Mouse (Mus musculus) retina, embryonic 14.5 days (tissue): ENCODE measurements around the gene H1f0.

ENCODE experiments used
- DNase-seq: peaks from one replicate; pipeline ENCODE4 v3.0.0-alpha.2; 2015; ENCODE audit warnings: low spot score

Gene H1f0

DNA sequence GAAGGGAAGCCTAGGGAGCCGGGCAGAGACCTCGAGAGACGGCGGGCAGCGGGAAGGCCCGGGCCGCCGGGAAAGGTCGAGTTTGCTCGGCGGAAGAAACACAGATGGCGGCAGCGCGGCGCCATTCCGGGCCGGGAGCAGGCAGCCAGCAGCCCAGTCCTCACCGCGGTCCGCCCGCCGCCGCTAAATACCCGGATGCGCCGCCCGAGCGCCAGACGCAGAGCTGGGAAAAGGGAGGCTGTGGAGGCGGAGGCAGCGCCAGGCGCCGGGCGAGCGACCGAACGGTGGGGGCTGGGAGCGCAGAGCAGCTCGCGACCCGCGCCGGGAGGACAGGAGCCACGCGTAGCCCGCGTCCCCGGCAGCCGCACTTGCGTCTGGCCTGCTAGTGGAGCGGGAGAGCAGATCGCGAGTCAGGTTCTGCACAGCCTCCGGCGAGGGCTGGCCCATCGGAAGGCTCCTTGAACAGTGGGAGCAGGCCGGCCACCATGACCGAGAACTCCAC, at the start of gene H1f0:
Gene H1f0 (plus strand): TSS at position 214 of the 502 bp plus-strand sequence.
- DNase-seq = peak; percentile 96

DNA sequence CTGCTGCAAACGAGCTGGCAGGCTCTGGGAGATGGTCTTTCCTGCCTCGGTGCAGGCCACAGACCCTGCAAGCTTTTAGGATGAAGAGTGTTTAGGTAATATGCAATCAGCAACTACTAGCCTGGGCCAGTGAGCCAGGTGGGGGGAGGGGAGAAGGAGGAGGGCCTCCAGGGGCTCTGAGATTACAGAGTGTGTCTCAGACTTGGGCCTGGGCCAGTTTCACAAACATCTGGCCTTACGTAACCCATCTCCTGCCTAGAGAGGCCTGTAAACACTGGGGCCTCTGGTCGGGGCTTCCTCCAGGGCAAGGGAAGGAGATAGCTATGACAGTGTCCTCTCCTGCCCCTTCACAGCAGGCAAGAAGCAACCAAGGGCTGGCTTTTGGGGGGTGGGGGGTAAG, 49.4 kb upstream of the H1f0 start:
- DNase-seq = no peak

DNA sequence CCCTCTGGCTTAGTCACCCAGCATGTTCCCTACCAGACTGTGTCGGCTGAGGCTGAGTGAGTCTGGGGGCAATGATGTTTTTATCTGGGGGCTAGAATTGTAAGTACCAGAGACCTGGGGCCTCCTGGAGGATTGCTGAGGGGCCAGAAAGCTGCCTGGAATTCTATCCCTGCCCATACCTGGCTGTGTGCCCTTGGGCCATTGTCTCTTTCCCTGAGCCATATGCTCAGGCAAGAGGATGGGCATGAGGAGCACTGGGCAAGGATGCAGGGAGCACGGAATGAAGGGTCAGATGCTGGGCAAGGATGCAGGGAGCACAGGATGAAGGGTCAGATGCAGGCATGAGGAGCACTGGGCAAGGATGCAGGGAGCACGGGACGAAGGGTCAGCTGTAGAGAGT, 48.2 kb upstream of the H1f0 start:
- no peak for DNase-seq

DNA sequence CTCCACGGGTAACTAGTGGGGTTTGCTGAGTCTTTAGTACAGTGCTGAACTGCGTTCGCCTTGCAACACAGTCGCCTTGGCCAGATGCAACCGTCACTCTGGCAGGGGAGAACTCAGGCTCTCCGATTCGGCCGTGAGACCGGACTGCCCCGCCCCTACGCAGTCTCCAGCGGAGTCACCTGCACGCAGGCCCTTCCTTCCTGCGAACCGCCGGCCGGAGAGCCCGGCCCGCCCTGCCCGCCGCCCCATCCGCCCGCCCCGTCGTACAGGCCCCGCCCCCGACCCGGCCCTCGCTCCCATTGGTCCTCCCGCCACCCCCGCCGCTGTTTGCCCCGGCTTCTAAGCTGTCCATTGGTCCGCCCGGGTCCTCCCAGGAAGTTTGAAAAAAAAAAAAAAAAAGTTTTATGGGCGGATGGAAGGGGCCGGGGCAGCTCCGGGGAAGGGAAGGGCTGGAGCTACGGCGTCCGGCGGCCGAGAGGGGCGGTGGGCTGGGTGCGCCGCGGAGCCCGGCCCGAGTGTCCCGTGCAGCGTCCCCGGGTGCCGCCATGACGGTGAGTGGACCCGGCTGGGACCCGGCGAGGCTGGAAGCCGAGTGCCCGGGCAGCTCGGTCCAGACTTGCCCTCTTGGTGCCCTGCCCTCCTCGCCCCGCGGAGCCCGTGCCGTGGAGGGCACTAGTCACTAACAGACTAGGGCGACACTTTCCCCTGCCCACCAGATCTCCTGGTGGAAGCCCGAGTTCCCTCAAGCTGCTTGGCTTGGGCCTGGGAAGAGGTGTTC, 45.4 kb upstream of the H1f0 start:
- peak; percentile 90 for DNase-seq

DNA sequence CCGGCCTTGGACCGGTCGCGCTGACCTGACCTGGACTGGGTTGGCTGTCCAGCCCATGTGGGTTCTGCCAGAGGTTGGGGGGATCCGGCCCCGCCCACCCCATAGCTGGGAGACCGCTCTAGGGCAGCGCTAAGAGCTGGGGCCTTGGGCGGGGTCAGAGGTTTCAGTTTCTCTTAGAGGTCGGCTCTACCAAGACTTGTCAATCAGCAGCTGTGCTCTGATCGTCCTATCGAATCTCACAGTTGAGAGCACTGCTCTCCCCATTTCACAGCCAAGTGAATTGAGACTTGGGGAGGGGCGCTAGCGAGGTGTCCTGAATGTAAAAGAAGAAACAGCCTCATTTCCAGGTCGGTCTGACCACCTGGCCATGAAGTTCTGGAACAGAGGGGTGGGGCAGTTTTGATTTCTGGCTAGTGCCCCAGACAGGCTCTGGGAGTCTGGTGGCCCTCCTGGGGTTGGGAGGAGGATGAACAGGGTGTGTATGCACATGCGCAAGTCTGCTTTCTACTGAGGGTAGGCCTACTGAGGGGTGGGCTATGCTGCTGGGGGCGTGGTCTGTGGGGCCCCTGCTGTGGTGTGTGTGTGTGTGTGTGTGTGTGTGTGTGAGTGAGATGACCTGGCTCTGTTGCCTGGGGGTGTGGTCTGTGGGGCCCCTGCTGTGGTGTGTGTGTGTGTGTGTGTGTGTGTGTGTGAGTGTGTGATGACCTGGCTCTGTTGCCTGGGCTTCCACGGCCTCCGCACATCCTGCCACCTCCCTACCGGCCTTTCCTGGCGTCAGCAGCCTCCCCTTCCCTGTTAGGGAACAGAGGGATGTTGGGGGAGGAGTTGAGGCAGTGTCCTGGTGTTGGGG, 44.6 kb upstream of the H1f0 start:
- DNase-seq = peak; percentile 63

DNA sequence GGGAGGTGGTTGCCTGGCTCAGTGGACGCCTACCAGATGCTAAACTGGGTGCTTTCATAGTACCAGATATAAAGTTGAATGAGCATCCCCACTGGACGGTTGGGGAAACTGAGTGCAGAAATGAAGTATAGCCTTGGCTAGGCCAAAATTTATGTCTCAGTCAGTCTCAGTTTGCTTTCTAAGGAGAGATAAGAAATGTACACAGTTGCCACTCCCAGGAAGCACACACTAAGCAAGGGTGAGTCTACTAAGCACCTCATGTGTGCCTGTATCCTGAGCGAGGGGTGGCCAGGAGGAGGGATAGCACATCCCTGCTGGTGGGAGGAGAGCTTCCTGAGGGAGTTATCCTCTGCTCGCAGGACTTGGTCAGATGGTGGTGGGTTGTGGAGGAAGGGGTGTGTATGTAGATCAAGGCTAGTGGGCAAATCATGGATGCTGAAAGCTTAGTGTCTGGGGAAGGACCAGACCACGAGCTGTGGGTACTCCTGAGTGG, 43.9 kb upstream of the H1f0 start:
- no peak for DNase-seq

DNA sequence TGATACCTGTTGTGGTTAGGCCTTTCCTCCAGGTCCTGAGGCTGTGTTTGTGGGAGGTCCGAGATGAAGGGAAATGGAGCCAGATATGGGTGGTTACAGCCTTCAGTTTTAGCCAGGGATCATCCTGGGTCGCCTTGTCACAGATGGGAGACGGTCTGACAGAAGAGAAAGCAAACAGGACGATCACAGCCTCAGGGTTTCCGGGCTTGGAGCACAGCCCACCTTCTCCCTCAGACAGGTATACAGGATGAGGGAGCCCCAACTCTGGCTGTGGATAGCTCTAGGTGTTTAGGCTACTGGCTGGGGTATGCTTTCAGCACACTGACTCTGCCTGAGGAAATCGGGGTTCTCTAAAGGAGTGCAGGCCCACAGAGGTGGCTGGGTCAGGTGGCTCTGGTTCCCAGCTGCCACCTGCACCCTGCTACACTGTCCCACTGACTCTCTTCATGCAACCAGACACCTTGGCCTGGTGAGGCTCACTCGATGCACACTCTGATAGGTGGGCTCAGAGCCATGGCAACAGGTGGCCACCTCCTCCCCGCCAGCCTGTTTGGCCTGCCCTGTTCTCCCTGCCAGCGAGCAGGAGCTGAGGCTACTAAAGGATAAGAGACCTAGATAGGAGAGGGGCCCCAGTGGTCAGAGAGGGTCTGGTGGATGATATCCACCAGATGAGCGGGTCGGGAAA, 41.6 kb upstream of the H1f0 start:
- no peak for DNase-seq

DNA sequence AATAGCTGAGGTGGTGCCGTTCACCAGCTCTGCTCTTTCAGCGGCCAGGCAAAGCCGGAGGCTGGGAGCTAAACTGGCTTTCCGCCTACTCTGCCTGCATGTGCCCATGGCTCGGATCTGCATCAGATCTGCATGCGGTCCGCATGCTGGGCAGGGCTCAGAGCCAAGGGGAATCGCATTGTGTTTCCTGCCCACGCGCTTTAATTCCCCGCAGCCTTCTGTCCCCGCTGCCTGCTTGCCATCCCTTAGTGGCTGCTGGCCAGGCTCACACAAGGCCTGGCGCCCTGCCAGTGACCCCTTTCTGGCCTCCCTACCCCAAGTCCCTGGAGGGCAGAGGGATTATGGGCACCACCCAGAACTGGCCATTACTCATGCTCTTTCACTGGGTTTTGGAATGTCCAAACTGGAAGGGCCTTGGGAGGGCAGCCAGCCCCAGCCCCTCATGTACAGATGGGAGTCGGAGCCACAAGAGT, 39.7 kb upstream of the H1f0 start:
- DNase-seq = no peak

DNA sequence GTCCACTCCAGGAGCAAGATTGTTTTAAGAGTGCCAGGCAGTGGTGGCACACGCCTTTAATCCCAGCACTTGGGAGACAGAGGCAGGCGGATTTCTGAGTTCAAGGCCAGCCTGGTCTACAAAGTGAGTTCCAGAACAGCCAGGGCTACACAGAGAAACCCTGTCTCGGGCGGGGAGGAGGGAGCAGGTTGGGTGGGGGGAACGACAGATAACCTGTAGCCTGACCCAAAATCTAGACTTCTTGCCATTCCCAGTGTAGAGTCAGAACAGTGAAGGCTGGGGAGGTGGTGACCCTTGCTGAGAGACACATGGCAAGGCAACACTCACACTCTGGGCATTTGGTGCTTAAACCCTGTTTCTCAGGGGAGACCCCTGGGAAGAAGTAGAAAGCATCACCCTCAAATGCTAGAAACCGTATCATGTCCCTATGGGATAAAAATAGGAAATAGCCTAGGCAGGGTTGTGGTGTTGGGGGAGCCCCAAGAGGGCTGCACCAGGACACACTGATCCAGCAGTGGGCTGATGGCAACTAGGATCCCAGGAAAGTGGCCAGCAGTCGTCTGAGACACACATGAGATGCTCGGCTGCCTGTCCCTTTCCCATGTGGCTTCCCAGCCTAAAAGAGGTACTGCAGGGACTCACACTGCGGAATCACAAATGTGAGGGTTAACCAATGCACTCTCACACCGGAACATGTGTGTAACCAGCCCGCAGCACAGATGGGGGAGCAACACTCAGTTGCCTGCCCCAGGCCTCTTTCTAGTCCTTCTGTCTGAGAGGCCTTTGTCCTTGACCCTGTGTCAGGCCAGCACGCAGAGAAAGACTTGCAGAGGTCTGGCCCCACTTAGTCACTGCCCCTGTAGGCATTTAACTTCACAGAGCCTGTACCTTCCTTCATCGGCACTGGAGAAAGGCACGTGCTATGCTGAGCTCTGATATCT, 38.8 kb upstream of the H1f0 start:
- DNase-seq = no peak

DNA sequence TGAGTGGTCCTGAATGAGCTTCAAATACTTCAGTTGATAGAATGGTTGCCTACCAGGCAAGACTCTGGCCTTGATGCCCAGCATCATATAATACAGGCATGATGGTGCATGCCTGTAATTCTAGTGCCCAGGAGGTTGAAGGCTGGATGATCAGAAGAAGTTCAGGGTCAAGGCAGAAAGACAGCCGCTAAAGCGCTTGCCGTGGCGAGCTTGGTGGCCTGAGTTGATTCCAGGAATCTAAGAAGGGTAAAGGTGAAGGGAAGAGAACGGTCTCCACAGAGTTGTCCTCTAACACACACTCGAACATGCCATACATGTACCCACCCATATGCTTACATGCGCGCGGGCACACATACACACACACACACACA, 38.2 kb upstream of the H1f0 start:
- DNase-seq = no peak

DNA sequence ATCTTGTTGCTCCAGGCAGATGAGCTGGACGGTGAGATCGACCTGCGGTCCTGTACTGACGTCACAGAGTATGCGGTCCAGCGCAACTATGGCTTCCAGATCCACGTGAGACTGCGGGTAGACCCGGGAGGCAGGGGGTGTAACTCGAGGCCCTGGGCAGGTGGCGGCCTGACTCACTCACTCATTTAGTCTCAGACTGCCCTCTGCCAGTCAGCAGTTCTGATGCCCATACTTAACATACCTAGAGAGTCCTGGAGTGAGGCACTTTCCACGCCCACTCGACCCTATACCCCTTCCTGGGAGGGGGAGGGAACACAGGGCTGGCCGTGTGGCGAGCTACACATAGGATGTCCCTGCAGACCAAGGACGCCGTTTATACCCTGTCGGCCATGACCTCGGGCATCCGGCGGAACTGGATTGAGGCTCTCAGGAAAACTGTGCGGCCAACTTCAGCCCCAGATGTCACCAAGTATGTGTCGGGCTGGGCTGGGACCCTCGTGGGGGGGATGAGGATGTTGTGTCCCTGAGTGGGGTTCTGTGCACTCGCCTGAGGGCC, 37.2 kb upstream of the H1f0 start:
- no peak for DNase-seq

DNA sequence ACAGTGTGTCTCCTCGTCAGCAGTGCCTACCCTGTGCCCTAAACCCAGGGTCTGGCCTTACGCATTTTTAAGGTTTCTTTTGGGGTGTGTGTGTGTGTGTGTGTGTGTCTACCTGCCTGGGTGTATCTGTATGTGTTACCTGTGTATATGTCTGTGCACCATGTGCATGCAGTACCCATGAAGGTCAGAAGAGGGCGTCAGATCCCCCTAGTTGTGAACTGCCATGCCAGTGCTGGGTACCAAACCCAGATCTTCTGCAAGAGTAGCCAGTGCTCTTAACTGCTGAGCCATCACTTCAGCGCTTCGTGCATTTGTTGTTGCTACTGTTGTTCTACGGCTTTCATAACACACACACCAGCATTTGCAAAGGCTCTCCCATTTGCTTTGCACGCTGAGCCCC, 36.0 kb upstream of the H1f0 start:
- DNase-seq = no peak

DNA sequence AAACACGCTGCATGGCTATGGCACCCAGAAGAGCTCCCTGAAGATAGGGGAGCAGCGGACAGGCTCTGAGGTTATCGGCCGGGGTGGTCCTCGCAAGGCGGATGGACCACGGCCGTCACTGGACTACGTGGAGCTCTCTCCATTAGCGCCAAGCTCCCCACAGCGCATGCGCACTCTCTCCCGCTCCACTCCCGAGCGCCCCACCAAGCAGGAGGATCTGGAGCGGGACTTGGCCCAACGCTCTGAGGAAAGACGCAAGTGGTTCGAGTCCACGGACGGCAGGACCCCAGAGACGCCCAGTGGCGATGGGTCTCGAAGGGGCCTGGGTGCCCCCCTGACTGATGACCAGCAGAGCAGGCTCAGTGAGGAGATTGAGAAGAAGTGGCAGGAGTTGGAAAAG, 35.3 kb upstream of the H1f0 start:
- DNase-seq = no peak

DNA sequence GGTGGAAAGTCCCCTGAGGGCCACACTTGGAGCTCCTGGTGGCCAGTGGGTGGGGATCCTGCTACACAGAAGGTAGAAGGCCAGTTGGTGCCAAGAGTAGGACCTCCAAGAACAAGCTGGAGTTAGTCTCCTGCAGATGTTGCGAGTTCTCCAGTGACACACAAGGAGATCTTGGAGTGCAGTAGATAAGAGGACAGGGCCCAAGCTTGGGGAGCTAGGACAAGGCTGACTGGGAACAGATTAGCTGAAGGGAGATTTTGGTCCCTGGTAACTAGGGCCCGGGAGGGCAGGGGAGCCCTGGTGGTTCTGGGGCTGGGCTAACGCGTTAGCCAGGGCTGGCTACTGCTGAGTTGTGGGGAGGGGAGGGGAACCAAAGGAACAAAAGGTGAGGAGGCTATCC, 32.3 kb upstream of the H1f0 start:
- no peak for DNase-seq

DNA sequence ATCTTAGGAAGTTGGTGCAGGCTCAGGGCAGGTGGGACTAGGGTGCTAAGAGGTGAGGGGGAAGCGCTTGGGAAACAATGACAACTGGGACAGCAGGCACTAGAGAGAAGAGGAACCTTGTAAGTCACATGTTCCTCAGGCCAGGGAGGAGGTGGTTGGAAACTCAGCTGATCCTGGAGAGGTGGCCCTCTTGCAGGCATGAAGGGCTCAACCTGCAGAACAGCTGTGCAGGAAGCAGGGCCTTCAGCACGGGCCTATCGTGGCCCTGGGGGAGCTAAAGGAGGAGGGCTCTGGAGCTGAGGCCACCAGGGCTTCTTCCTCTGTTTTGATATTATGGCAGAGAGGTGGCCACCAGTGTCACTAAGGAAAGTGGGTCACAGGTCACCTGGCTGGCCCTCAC, 31.6 kb upstream of the H1f0 start:
- no peak for DNase-seq

DNA sequence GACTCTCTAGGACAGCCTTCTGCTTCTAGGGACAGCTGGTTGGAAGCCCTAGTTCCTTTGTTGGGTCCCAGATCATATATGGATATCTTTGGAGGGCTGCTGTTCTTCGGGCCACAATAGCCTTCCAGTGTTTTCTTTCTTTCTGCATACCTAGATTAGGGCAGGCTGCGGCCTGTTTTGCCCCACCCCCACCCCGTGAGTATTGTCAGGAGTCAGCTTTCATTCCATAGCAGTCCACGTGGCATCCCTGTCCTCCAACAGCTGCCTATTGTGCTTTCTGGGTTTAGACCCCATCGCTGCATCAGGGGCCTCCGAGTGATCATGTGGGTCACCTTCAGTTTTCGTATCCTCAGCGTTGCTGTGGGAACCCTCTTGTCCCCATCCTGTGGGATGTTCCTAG, 29.9 kb upstream of the H1f0 start:
- no peak for DNase-seq

DNA sequence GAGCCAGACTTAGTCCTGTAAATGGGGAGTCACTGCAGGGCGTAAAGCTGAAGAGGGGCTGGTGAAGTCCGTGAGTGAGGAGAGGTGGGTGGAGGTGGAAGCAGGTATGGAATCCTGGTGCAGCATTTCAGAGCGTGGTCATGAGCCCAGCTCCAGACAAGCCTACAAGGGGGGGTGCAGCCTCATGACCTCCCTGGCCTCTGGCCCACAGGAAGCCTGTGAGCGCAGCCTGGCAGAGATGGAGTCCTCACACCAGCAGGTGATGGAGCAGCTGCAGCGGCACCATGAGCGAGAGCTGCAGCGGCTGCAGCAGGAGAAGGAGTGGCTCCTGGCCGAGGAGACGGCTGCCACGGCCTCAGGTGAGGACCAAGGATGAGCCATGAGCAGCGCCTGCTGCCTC, 28.7 kb upstream of the H1f0 start:
- no peak for DNase-seq

DNA sequence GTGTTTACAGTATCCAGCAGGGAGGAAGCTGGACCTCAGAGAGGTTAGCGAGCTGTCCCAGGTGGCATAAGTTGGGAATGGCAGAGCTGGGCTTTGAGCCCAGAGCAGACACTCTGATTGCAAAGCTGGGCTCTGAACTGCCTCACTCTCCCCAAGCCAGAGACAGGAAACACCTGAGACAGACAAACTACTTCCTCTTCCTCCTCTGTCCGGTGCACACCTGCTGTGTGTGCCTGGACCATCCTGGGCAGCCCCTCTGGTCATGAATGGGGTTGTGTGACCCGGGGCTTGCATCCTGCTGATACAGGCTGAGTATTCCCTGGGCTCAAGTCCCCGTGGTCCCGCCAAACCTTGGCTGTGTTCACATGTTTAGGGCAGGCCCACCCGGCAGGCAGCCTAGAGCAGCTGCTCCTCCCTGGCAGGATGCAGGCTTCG, 27.9 kb upstream of the H1f0 start:
- no peak for DNase-seq

DNA sequence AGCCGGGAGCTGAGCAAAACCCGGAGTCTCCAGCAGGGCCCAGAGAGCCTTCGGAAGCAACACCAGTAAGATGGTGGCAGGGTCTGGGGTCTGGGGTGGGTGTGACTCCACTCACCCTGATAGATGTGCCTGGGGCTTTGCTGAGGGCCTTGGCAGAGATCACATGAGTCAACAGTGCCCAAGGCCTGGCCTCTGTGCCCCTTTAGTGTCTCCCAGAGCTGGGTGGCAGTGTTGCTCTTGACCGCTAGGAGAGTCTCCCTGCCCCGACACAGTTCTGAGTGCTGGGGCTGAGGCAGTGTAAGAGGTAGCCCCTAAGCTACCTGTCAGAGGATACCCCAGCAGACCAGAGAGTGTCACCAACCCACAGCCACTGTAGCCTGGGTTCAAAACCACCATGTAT, 26.7 kb upstream of the H1f0 start:
- DNase-seq = no peak

DNA sequence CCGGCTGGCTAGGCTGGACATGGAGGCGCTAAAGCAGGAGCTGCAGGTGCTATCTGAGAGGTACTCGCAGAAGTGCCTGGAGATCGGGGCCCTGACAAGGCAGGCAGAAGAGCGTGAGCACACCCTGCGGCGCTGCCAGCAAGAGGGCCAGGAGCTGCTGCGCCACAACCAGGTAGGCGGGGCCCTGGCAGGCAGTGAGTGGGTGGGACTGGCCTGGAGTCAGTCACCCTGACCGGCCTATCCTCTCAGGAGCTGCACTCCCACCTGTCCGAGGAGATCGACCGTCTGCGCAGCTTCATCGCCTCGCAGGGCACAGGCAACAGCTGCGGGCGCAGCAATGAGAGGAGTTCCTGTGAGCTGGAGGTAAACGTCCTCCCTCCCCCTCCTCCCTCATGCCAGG, 26.2 kb upstream of the H1f0 start:
- DNase-seq = no peak

DNA sequence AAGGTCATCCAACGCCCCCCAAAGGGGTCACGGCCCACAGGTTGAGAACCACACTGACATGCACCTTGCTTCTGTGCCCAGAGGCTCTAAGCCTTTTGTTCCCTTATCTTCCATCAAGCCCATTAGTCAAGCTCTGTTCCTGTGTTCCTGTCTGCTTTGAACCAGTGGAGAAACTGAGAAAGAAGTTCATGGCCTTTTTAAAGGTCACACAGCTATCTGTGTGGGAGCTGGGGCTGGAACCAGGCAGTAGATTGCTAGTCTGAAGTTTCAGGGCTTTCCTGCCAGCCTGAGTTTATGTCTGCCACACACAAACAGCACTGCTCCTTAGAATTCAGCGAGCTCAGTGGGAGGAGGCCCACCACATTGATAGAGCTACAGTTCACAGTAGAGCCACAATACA, 25.2 kb upstream of the H1f0 start:
- DNase-seq = no peak
